Mouse (Mus musculus) CD4-positive, CD25-positive, alpha-beta regulatory T cell, adult 4 months (primary cell): ENCODE data around the gene Olfr456. TPM values are rescaled to one million over a fixed set of nuclear protein-coding genes. Genes with fewer than 3 reads are reported as not detected.
"Not testable (repeated sequence)": the region's sequence is repeated elsewhere in the genome, so short reads cannot be mapped to it uniquely, and the experiment has no call there.

Source experiments
- ATAC-seq: one replicate; pipeline ENCODE4 v1.8.0; 2017
- polyA plus RNA-seq, 2 experiments: library from polyadenylated mRNA; unstranded; fragments of 100-300 nt; shearing (Covaris generic); gene quantifications; one replicate each; pipeline ENCODE4 v1.2.1; 2017

The Olfr456 gene
- not detected for polyA plus RNA-seq

GRCm38 (mm10) chr6:42487114-42487513, at the start of gene Olfr456:
TSS of gene Olfr456 (minus strand) at chr6:42487214.
- no peak for ATAC-seq

GRCm38 (mm10) chr6:42513461-42513860, 26.4 kb upstream of the Olfr456 start:
- ATAC-seq, result no peak

- ATAC-seq, result no peak
Observed at GRCm38 (mm10) chr6:42509311-42509710, 22.3 kb upstream of the Olfr456 start.

- no peak for ATAC-seq
Observed at GRCm38 (mm10) chr6:42503478-42503877, 16.5 kb upstream of the Olfr456 start.

- no peak for ATAC-seq
Observed at GRCm38 (mm10) chr6:42489731-42490130, 2.7 kb upstream of the Olfr456 start.

GRCm38 (mm10) chr6:42484633-42485032, 2.4 kb downstream of the Olfr456 start:
- no peak for ATAC-seq

- no peak for ATAC-seq
Observed at GRCm38 (mm10) chr6:42476235-42476634, 10.8 kb downstream of the Olfr456 start, which contains the start of gene Olfr457. TSS of gene Olfr457 (minus strand) at chr6:42476335.

GRCm38 (mm10) chr6:42471298-42471697, 15.7 kb downstream of the Olfr456 start:
- not testable (repeated sequence) for ATAC-seq

GRCm38 (mm10) chr6:42470542-42470941, 16.5 kb downstream of the Olfr456 start:
- no peak for ATAC-seq

GRCm38 (mm10) chr6:42465096-42465495, 21.9 kb downstream of the Olfr456 start, which contains the start of gene Olfr458:
TSS of gene Olfr458 (minus strand) at chr6:42465196.
- ATAC-seq, result no peak

- ATAC-seq, result no peak
Observed at GRCm38 (mm10) chr6:42447381-42447780, 39.6 kb downstream of the Olfr456 start.

- no peak for ATAC-seq
Observed at GRCm38 (mm10) chr6:42444491-42444890, 42.5 kb downstream of the Olfr456 start.

GRCm38 (mm10) chr6:42441395-42441794, 45.6 kb downstream of the Olfr456 start:
- ATAC-seq, result no peak

Other genes with a start within 250 kb of the Olfr456 start
- 1 to 10 TPM; 4.9 to 7.9 TPM for gene Gstk1, start 241.3 kb downstream of the Olfr456 start, polyA plus RNA-seq
- gene Tmem139, start 225.2 kb downstream of the Olfr456 start, polyA plus RNA-seq, result not detected
- gene Casp2, start 222.2 kb downstream of the Olfr456 start, polyA plus RNA-seq, result 10 to 100 TPM; 46.4 to 72.8 TPM
- not detected for gene Clcn1, start 200.5 kb downstream of the Olfr456 start, polyA plus RNA-seq
- not detected for gene Fam131b, start 162.6 kb downstream of the Olfr456 start, polyA plus RNA-seq
- gene Zyx, start 137.6 kb downstream of the Olfr456 start, polyA plus RNA-seq, result 10 to 100 TPM; 37.2 to 50.6 TPM
- gene Epha1, start 113.9 kb downstream of the Olfr456 start, polyA plus RNA-seq, result 1 to 10 TPM in 1 of 2 experiments, under 1 TPM in 1; 0.98 to 1.2 TPM
- gene Tas2r143, start 87.0 kb downstream of the Olfr456 start, polyA plus RNA-seq, result not detected
- not detected for gene Tas2r135, start 81.8 kb downstream of the Olfr456 start, polyA plus RNA-seq
- gene Tas2r126, start 52.7 kb downstream of the Olfr456 start, polyA plus RNA-seq, result not detected
- not detected for gene Olfr458, start 22.0 kb downstream of the Olfr456 start, polyA plus RNA-seq
- gene Olfr457, start 10.9 kb downstream of the Olfr456 start, polyA plus RNA-seq, result under 1 TPM in 1 of 2 experiments, not detected in 1; 0.42 TPM
- not detected for gene Olfr455, start 60.4 kb upstream of the Olfr456 start, polyA plus RNA-seq
- gene Tcaf3, start 110.5 kb upstream of the Olfr456 start, polyA plus RNA-seq, result not detected
- gene Tcaf2, start 158.0 kb upstream of the Olfr456 start, polyA plus RNA-seq, result not detected
- not detected for gene Tcaf1, start 222.9 kb upstream of the Olfr456 start, polyA plus RNA-seq